Mouse (Mus musculus) lung, postnatal 4 days (tissue): Measurements from ENCODE around the gene Batf3.

Source experiments
- DNase-seq, 2 experiments: peaks; one replicate each; pipeline ENCODE4 v3.0.0; 2021

Batf3 gene

GRCm38 (mm10) chr1:191087955-191088354 is 9.7 kb upstream of the Batf3 start:
- no peak for DNase-seq

GRCm38 (mm10) chr1:191089355-191089754 is 8.3 kb upstream of the Batf3 start:
- no peak for DNase-seq

GRCm38 (mm10) chr1:191092050-191092449 is 5.6 kb upstream of the Batf3 start:
- DNase-seq: no peak

- DNase-seq: no peak
Measured at GRCm38 (mm10) chr1:191093578-191093977, 4.1 kb upstream of the Batf3 start.

- DNase-seq: no peak
Measured at GRCm38 (mm10) chr1:191095019-191095418, 2.6 kb upstream of the Batf3 start.

GRCm38 (mm10) chr1:191096871-191097681 is 571 bp upstream of the Batf3 start:
- no peak for DNase-seq

- DNase-seq: no peak
Measured at GRCm38 (mm10) chr1:191099114-191099513, 1.5 kb downstream of the Batf3 start.

- DNase-seq: no peak
Measured at GRCm38 (mm10) chr1:191099772-191100291, 2.2 kb downstream of the Batf3 start.

GRCm38 (mm10) chr1:191102730-191103370 is 5.2 kb downstream of the Batf3 start:
- no peak for DNase-seq

GRCm38 (mm10) chr1:191105246-191105645 is 7.6 kb downstream of the Batf3 start:
- DNase-seq: no peak

GRCm38 (mm10) chr1:191107306-191107705 is 9.7 kb downstream of the Batf3 start:
- DNase-seq: no peak

- DNase-seq: no peak
Measured at GRCm38 (mm10) chr1:191109907-191110306, 12.3 kb downstream of the Batf3 start.

- DNase-seq: peak; percentile 44 to 57
Measured at GRCm38 (mm10) chr1:191111146-191111545, 13.5 kb downstream of the Batf3 start.

- DNase-seq: no peak
Measured at GRCm38 (mm10) chr1:191114868-191115267, 17.2 kb downstream of the Batf3 start.

- DNase-seq: no peak
Measured at GRCm38 (mm10) chr1:191115514-191116238, 18.0 kb downstream of the Batf3 start.

- DNase-seq: peak in 1 of 2 experiments; percentile 31
Measured at GRCm38 (mm10) chr1:191122744-191123143, 25.1 kb downstream of the Batf3 start.

GRCm38 (mm10) chr1:191123696-191124095 is 26.0 kb downstream of the Batf3 start:
- no peak for DNase-seq

GRCm38 (mm10) chr1:191124288-191124687 is 26.6 kb downstream of the Batf3 start:
- no peak for DNase-seq

GRCm38 (mm10) chr1:191125811-191126638 is 28.4 kb downstream of the Batf3 start:
- DNase-seq: peak; percentile 69 to 79

GRCm38 (mm10) chr1:191131692-191132091 is 34.0 kb downstream of the Batf3 start:
- DNase-seq: no peak

- DNase-seq: no peak
Measured at GRCm38 (mm10) chr1:191132240-191132639, 34.6 kb downstream of the Batf3 start.

GRCm38 (mm10) chr1:191132934-191133333 is 35.3 kb downstream of the Batf3 start:
- DNase-seq: no peak
